Mouse (Mus musculus): ENCODE measurements at regions not wholly inside any gene's neighbourhood (a gene's known extent, or its start where the extent isn't known, plus 50 kb on each side); places are given as distances from the start of the nearest gene placed in this dataset.

DNA sequence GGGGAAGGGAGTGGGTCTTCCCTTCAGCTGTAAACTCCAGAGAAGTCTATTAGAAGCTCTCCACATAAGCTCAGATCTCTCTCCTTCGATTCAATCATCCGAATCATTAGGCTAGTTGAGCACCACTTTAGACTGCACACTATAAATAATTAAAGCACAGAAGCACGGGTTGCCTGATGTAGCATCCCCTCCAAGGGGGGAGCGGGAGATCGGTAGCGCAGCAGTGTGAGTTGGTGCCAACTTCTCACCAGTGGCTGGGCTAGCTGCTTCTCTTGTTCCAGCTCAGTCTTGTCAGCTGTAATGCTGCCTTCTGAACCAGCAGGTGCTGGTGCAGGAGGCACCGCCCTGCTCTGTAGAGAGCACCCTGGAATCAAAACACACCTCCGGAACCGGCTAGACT lies 78.6 kb downstream of the A830031A19Rik start:
- peak; percentile 8 to 24 for DNase-seq

DNA sequence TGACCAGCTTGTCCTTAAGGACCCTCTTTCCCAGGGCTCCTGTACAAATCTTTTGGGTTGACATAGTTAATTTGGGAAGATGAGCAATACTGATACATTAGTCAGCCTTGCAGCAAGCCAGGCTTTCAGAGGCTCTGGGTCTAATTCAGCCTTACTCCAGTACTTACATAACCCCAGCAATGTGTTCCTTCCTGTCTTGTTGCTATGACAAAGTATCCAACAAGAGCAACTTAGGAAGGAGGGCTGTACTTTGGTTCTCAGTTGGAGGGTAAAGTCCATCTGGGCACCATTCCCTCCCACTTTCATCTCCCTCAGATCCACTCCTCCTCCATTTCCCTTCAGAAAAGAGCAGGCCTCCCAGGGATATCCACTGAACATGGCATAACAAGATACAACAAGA lies 80.7 kb downstream of the A830031A19Rik start:
- no peak for DNase-seq

DNA sequence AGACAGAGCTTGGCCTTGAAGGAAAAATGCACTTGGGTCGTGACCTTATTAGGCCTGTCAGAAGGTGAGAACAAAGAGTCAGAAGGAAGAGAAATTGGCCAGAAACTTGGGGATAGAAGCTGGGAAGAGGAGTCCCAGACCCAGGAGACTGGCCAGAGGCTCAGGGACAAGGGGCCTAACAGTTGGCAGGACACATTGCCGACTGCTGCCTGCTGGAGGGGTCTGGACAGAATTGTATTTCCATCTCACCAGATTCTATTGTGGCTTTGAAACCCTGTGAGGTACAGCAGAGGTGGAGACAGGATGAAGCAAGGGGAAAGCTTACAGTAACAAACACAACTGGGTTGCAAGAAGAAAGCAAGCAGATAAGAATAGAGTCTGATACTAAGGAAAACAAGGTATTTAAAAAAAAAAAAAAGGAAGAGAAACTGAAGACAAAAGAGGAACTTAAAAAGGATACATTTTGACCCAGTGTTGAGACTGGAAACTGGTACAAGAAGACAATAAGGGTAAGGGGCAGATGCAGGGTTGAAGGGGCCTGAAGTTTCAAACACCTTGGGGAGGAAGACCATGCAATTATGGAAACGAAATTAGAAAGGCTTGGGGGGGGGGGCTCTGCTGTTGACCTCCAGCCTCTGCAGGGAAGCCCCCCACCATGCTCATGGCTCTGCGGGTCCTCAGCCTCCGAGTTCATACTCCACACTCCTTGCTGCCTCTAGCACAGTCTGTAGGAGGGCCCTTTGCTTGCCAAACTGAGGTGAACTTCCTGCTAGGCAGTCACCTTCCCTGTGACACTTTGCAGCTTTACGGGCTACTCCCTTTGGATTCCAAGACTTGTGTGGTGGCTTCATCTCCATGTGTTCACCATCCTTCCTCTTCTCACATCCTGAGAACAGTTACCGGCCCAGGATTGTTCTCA lies 87.1 kb downstream of the A830031A19Rik start:
- no peak for DNase-seq

DNA sequence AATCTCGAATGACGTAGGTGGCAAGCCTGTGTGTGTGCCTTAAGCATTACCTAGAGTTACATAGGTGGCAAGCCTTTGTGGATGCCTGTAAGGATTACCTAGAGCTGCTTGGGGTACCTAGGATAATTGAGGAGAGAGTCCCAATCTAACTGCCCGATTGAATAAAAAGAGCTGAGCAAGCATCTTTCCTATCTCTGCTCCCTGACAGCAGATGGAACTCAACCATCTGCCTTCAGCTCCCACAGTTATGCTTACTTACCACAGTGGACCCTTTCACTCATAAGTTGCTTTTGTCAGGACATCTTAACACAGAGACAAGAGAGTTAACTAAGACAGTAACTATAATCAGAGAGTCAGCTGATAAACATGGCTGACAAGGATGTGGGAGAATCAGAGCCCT lies 89.6 kb downstream of the A830031A19Rik start:
- no peak for DNase-seq

DNA sequence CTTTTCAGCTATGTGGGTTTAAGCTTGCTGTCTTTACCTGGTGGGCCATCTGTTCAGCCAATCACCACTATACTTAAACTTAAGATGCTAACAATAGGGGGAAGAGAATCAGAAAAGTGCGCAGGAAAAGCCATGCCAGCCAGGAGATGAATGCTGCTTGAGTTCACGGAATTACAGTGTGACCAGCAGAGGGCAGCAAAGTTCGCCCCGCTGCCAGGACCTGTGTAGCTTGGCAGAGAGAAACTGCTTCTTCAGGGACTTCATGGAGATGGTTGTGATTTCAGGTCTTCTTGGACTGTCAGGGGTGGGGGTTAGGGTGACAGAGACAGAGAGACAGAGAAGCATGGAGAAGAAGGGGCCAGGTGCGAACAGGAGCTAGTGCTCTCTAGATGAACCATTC lies 84.3 kb upstream of the Papolg start:
- peak; percentile 88 to 90 for DNase-seq

DNA sequence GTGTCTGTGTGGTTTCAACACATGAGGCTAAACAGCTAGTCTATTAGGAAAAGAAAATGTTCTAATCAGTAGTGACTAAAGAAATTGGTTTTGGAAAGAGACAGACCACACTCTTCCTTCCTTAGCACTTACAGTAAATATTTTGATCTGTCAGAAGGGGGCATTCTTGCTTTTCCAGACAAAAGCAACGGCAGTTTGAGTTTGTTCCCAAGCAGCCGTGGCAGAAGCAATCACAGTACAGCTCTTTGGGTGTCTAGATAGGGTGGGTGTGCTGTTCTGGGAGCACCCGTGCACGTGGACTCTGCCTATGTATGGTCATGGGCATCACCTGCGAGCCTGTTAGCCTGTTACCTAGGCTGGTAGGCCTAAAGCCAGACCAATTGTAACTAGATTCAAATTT lies 83.2 kb upstream of the Papolg start:
- no peak for DNase-seq

DNA sequence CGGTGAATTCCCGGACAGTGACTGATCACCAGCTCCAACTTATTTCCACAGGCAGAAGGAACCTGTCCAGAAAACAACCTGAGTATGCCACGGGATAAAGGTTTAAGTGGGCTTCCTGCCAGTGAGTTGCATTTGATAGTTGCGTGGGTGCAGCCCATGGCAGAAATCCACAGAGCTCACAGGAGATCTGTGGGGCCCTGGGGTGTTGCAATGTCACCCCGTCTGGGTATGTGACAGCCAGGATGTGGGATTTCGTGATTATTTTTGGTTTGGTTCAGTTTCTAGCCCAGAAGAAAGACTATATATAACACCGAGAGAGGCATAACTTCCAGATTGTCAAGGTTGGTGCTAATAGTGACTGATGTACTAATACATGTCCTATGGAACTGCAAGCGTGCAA lies 82.0 kb upstream of the Papolg start:
- no peak for DNase-seq

DNA sequence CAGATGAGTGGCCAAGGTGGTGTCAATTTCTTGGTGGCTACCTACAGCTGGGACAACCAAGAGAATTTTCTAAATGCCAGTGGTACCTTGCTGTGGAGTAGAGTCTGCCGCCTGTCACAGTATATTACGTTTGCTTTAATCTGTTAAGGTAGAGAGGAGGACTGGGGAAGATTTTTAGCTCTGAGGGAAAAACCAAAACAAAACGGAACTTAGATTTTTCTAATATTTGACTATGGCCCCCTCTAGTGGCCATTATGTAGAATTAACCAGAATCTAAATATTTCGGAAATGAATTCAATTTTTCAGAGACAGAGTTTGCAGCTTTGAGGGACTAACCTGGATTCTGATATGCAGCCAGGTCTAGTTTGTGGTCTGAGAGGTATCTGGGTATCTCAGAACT lies 59.3 kb upstream of the Papolg start:
- peak in 1 of 2 experiments; percentile 44 for DNase-seq

DNA sequence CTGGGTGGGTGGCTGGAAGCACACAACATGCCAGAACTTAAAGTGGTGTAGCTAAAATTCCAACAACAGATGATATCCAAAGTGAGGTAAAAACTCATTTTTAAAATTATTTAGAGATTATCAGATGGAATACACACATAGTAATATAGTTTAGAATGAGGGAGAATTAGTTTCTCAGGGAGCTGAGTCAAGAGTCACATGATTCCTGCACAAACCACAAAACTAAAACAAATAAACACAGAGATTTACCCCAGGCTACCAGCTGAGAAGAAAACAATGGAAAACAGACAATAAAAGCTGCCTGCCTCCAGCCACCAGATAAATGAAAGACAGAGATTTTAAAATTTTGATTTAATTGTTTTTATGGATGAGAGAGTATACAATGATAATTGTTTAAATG lies 50.9 kb upstream of the Papolg start:
- no peak for DNase-seq
